Mouse (Mus musculus): ENCODE results near the gene Ccn2. TPM values are rescaled to one million over a fixed set of nuclear protein-coding genes. Genes with fewer than 3 reads are reported as not detected.

Ccn2 gene
- 32.9 TPM for polyA plus RNA-seq (2015; fragmentation: Illumina TruSeq; extraction: RNeasy Lipid Tissue Mini Kit (QIAGEN cat#74804); ENCODE audit: low read depth, low replicate concordance)

GRCm38 (mm10) chr10:24595250-24596002, at the start of gene Ccn2:
Gene Ccn2 (plus strand): TSS chr10:24595442.

Other genes starting within 250 kb of the Ccn2 start
- 2.0 TPM for gene Enpp1, start 116.7 kb downstream of the Ccn2 start, polyA plus RNA-seq (2015; fragmentation: Illumina TruSeq; extraction: RNeasy Lipid Tissue Mini Kit (QIAGEN cat#74804); ENCODE audit: low read depth, low replicate concordance)
- gene Enpp3, start 247.4 kb downstream of the Ccn2 start, polyA plus RNA-seq (2015; fragmentation: Illumina TruSeq; extraction: RNeasy Lipid Tissue Mini Kit (QIAGEN cat#74804); ENCODE audit: low read depth, low replicate concordance), result 0.61 TPM

All from brain, adult 10 weeks (tissue).